Mouse (Mus musculus) kidney, embryonic 15.5 days (tissue): ENCODE measurements around the gene Ndufc1. TPM values are rescaled to one million over a fixed set of nuclear protein-coding genes. Genes with fewer than 3 reads are reported as not detected.
"Not testable (repeated sequence)": the region's sequence is repeated elsewhere in the genome, so short reads cannot be mapped to it uniquely, and the experiment has no call there.

Experiments
- ATAC-seq: fragments of 200-750 bp; cut with Nextera tagmentation; replicated peaks from 2 replicates; pipeline ENCODE4 v1.8.0; 2017; ENCODE audit warnings: moderate TSS enrichment; ENCODE audit not compliant: low FRiP score
- H3K27ac ChIP-seq: fragments of 300-500 bp; sonication (generic); 2 replicates; pipeline ENCODE4 v1.5.1; 2015; ENCODE audit warnings: mild to moderate bottlenecking, inconsistent platforms
- H3K27me3 ChIP-seq: fragments of 300-500 bp; sonication (generic); 2 replicates; pipeline ENCODE4 v1.6.1; 2015; ENCODE audit warnings: inconsistent platforms
- H3K36me3 ChIP-seq: fragments of 300-500 bp; sonication (generic); 2 replicates; pipeline ENCODE4 v1.6.1; 2015; ENCODE audit warnings: inconsistent platforms
- H3K4me1 ChIP-seq: fragments of 300-500 bp; sonication (generic); 2 replicates; pipeline ENCODE4 v1.6.1; 2015; ENCODE audit warnings: inconsistent platforms
- H3K4me2 ChIP-seq: fragments of 300-500 bp; sonication (generic); 2 replicates; pipeline ENCODE4 v1.6.1; 2015; ENCODE audit warnings: moderate library complexity, mild to moderate bottlenecking, inconsistent platforms
- H3K4me3 ChIP-seq: fragments of 300-500 bp; sonication (generic); replicated peaks from 2 replicates; pipeline ENCODE4 v1.5.1; 2015; ENCODE audit warnings: mild to moderate bottlenecking, inconsistent platforms
- H3K9ac ChIP-seq: fragments of 300-500 bp; sonication (generic); 2 replicates; pipeline ENCODE4 v1.6.1; 2015; ENCODE audit warnings: mild to moderate bottlenecking, inconsistent platforms
- H3K9me3 ChIP-seq: fragments of 300-500 bp; sonication (generic); replicated peaks from 2 replicates; pipeline ENCODE4 v1.6.1; 2016; ENCODE audit warnings: inconsistent platforms
- WGBS: fragments of 180-500 bp; shearing (Covaris S2); methylation state at CpG from one replicate; pipeline ENCODE4 v1.1.7; 2015; ENCODE audit warnings: mixed read lengths; 5-methylcytosine and 5-hydroxymethylcytosine counted together
- polyA plus RNA-seq: library from polyadenylated mRNA; unstranded; fragments of >200 nt; fragmentation: Nextera tagmentation; extraction: Ambion mirVana; gene quantifications from 2 replicates; pipeline ENCODE4 v1.2.1, GENCODE M21; 2015

The Ndufc1 gene
- polyA plus RNA-seq, 1 experiment from 2014 or later, result 771 TPM

DNA sequence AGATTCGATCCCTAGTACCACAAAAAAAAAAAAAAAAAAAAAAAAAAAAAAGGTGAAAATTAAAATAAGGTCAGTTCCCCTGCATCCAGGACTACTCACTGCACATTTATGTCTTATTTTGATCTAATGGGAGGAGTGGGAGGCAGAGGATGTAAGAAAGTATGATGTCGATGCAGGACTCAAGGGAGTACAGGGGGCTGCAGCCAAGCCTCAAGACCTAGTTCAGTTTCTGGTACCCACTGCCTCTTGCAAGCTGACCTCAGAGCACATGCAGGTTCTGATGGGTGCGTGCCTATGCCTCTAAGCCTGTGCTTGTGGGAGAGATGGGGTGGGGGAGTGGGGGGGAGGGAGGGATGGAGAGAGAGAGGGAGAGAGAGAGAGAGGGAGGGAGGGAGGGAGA lies 13.9 kb downstream of the Ndufc1 start:
- no peak overlapping the region for H3K27ac ChIP-seq
- peaks cover 25% of the 10 kb centered on the region for H3K4me1 ChIP-seq
- H3K4me3 ChIP-seq, result no peak overlapping the region
- peaks cover 29% of the 10 kb centered on the region for H3K27me3 ChIP-seq
- WGBS, result 71% methylated on average over 3 of the region's 3 CpGs
- no peak overlapping the region for H3K9ac ChIP-seq
- no peaks in the 10 kb centered on the region for H3K36me3 ChIP-seq
- no peak overlapping the region for H3K4me2 ChIP-seq
- no peaks in the 10 kb centered on the region for H3K9me3 ChIP-seq
- ATAC-seq, result no peak

DNA sequence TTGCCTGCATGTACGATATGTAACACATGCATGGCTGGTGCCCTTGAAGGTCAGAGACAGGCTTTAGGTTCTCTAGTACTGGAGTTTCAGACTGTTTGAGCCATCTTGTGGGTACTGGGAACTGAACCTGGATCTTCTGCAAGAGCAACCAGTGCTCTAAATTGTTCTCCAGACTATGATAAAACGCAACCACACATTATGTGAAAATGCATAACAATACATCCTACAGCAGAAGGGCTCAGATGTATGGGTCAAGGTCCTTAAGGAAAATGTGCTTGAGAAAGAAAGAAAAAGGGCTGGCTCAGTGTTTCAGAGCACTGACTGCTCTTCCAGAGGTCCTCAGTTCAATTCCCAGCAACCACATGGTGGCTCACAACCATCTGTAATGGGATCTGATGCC lies 15.1 kb downstream of the Ndufc1 start:
- H3K4me1 ChIP-seq, result peaks cover 21% of the 10 kb centered on the region
- H3K4me3 ChIP-seq, result no peak overlapping the region
- H3K27me3 ChIP-seq, result peaks cover 36% of the 10 kb centered on the region
- no peak overlapping the region for H3K9ac ChIP-seq
- no peaks in the 10 kb centered on the region for H3K9me3 ChIP-seq
- H3K36me3 ChIP-seq, result no peaks in the 10 kb centered on the region
- WGBS, result 94% methylated on average over 2 of the region's 2 CpGs
- ATAC-seq, result no peak
- H3K4me2 ChIP-seq, result no peak overlapping the region
- H3K27ac ChIP-seq, result no peak overlapping the region

DNA sequence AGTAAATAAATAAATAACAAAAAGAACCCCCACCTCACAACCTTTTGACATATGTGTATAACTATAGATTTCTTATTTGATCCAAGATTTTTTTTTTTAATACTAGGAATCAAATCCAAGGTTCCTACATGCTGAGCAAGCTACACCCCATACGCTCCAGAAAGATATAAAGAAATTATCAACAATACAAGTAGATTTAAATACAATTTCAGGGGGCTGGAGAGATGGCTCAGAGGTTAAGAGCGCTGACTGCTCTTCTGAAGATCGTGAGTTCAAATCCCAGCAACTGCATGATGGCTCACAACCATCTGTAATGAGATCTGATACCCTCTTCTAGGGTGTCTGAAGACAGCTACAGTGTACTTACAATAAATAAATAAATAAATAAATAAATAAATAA lies 15.8 kb downstream of the Ndufc1 start:
- ATAC-seq, H3K36me3 ChIP-seq, H3K9ac ChIP-seq, H3K4me2 ChIP-seq, H3K9me3 ChIP-seq, H3K27ac ChIP-seq, H3K4me3 ChIP-seq: not testable (repeated sequence)
- H3K27me3 ChIP-seq, result peaks cover 36% of the 10 kb centered on the region
- H3K4me1 ChIP-seq, result peaks cover 21% of the 10 kb centered on the region
- 94% methylated on average over 3 of the region's 3 CpGs for WGBS

DNA sequence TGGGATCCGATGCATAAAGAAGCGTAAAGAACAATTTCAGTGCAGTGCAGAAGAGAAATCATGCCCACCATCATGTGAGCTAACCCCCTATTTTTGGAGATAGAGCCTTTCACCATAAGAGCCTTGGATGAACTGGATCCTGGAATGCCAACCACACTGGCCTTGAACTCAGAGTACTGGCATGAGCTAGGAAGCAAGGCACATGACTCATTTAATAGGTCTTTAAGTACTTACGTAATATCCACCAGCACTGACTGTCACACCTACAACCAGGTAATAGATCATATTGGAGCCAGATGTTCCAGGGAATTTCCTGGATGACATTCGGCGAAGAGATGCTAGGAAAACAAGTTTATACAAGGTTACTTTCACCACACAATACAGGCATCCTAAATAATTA lies 17.2 kb downstream of the Ndufc1 start:
- Histone ChIP-seq H3K36me3 (no peaks in the 10 kb centered on the region), H3K27ac (no peak overlapping the region), H3K4me1 (peaks cover 17% of the 10 kb centered on the region), H3K4me3 (no peak overlapping the region), H3K9me3 (no peaks in the 10 kb centered on the region), H3K9ac (no peak overlapping the region), H3K27me3 (peaks cover 29% of the 10 kb centered on the region), H3K4me2 (no peak overlapping the region)
- no peak for ATAC-seq
- 95% methylated on average over 5 of the region's 5 CpGs for WGBS

DNA sequence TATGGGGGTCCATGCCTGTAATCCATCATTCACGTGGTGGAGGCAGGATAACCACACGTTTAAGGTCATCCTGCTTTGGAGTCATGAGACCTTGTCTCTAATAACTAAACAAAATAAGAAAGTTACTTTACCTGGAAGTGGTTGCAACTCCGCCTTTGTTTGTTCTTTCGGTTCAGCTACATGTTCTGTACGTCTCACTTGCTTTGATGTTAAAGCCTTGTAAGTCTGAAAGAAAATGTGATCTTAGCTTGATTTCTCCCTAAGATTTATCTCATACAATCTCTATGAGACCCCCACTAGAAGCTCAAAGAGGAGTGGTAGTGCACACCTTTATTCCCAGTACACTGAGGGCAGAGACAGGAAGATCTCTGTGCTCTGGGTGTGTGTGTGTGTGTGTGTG lies 17.7 kb downstream of the Ndufc1 start:
- H3K4me1 ChIP-seq, result peaks cover 12% of the 10 kb centered on the region
- no peaks in the 10 kb centered on the region for H3K36me3 ChIP-seq
- 83% methylated on average over 5 of the region's 5 CpGs for WGBS
- H3K4me2 ChIP-seq, result no peak overlapping the region
- no peak overlapping the region for H3K27ac ChIP-seq
- H3K9ac ChIP-seq, result no peak overlapping the region
- ATAC-seq, result no peak
- peaks cover 24% of the 10 kb centered on the region for H3K27me3 ChIP-seq
- H3K4me3 ChIP-seq, result no peak overlapping the region
- H3K9me3 ChIP-seq, result no peaks in the 10 kb centered on the region

DNA sequence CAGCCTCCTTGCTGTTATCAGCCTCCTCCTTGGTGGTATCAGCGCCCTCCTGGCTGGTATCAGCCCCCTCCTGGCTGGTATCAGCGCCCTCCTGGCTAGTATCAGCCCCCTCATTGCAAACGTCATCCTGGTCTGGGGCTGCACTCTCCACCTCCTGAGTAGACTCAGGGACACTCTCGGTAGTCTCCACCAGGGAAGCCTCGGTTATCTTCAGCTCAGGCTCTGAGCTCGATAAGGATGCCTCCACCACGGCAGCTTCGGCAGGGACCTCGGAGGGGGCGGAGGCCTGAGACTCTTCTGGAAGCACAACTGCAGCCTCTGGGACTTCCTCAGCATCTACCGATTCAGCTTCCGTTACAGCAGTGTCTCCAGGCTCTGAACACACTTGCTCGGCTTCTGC lies 19.9 kb downstream of the Ndufc1 start:
- H3K9ac ChIP-seq, result 0 out of 2 replicates have a peak overlapping the region, but pooled peaks have one; percentile 23
- peaks cover 7% of the 10 kb centered on the region for H3K4me1 ChIP-seq
- ATAC-seq, result peak; percentile 74
- no peaks in the 10 kb centered on the region for H3K36me3 ChIP-seq
- 3% methylated on average over 13 of the region's 13 CpGs for WGBS
- H3K4me3 ChIP-seq, result peak overlapping the region; percentile 26
- peak overlapping the region; percentile 53 for H3K4me2 ChIP-seq
- no peaks in the 10 kb centered on the region for H3K9me3 ChIP-seq
- H3K27me3 ChIP-seq, result peaks cover 14% of the 10 kb centered on the region; the same call in 1 of the 2 replicates
- H3K27ac ChIP-seq, result no peak overlapping the region

DNA sequence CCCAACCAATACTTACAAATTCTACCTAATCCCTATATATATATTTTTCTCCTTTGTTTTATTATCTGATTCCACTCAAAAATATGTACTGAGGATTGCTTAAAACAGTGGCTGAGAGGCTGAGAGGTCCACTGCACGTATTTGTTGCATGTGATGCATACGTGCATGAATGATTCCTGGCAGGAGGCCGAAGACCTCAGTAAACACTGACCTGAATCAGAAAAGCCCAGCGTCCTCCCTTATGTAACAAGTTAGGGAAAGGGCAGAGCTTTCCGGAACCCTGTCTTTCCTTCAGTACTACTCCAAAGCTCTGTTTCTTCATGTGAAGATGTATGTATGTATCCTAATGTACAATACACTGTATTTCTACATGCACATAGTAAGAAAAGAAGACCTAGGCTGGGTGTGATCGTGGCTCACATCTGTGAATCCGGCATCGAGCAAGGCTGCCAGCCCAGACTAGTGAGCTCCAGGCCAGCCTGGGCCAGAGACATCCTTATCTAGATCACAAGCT lies 20.9 kb downstream of the Ndufc1 start:
- WGBS, result 71% methylated on average over 8 of the region's 8 CpGs
- H3K36me3 ChIP-seq, result no peaks in the 10 kb centered on the region
- no peak overlapping the region for H3K4me3 ChIP-seq
- no peak overlapping the region for H3K27ac ChIP-seq
- no peak for ATAC-seq
- H3K9ac ChIP-seq, result no peak overlapping the region
- no peaks in the 10 kb centered on the region for H3K9me3 ChIP-seq
- H3K27me3 ChIP-seq, result peaks cover 14% of the 10 kb centered on the region; the same call in 1 of the 2 replicates
- peaks cover 9% of the 10 kb centered on the region for H3K4me1 ChIP-seq
- no peak overlapping the region for H3K4me2 ChIP-seq

DNA sequence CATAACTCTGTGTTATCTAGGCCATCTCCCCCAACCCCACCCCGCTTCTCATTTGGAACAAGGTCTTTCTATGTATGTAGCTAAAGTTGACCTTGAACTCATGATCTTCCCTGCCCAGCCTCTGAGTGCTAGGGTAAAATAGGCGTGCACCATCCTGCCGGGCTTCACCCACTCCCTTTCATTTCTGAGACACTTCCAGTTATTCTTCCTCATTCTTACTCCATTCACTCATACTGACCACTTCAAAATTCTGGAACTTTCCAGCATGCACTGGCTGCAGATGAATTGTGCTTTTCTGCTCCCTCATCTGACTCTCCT lies 21.7 kb downstream of the Ndufc1 start:
- peaks cover 14% of the 10 kb centered on the region; the same call in 1 of the 2 replicates for H3K27me3 ChIP-seq
- no peak overlapping the region for H3K9ac ChIP-seq
- no peak overlapping the region for H3K4me2 ChIP-seq
- ATAC-seq, result no peak
- H3K9me3 ChIP-seq, result no peaks in the 10 kb centered on the region
- no peaks in the 10 kb centered on the region for H3K36me3 ChIP-seq
- 75% methylated on average over 3 of the region's 3 CpGs for WGBS
- H3K4me1 ChIP-seq, result peaks cover 9% of the 10 kb centered on the region
- H3K27ac ChIP-seq, result no peak overlapping the region
- no peak overlapping the region for H3K4me3 ChIP-seq

DNA sequence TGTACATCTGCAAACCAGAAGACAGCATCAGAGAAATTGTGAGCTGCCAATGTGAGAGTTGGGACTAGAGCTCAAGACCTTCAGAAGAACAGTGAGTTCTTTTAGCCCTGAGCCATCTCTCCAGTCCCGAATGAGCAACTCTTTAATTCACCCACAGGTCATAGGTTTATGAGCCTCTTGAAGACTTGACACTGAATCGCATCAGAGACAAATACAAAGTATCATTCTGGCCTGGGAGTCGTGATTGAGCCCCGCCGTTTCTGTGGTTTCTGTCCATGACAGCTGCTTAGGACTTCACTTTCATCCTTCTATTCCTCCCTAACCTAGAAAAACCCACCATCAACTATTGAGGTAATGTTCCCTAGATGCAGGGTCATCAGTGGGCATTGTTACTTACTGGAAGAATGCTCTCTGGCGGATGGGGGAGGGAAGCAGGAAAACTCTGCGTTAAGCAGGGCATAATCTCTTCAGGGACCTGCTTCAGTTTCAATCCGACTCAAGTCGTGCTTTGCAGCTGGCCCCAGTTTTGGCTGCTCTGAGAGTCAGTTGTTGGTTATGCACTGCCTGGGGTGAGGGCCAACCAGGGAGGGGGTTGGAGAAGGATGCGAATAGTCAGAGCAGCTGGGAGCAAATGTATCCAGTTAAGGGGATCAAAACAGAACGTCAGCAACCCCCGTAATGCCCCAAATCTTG lies 22.2 kb downstream of the Ndufc1 start:
- no peak overlapping the region for H3K27ac ChIP-seq
- no peaks in the 10 kb centered on the region for H3K36me3 ChIP-seq
- H3K9ac ChIP-seq, result no peak overlapping the region
- H3K4me3 ChIP-seq, result no peak overlapping the region
- WGBS, result 36% methylated on average over 12 of the region's 12 CpGs
- no peaks in the 10 kb centered on the region for H3K9me3 ChIP-seq
- H3K4me1 ChIP-seq, result peaks cover 9% of the 10 kb centered on the region
- no peak for ATAC-seq
- H3K4me2 ChIP-seq, result no peak overlapping the region
- H3K27me3 ChIP-seq, result peaks cover 14% of the 10 kb centered on the region; the same call in 1 of the 2 replicates

DNA sequence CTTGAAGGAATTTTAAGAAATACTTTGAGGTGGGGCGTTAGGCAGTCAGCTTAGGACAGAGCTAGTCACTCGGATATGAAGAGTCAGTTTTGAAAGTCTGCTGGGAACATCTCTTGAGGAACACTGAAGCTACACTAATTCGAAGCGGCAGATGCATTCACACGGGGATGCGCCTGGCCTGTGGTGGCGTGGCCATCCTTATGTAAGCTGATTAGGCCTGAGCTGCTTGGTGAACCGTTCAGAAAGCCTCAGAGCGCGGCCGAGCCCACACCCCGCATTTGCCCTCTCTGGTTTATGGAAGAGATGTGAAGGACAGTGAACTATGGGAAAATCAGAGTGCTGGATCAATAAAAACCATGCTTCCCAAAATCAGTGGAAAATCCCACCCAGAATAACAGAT lies 25.4 kb downstream of the Ndufc1 start:
- WGBS, result 55% methylated on average over 12 of the region's 12 CpGs
- H3K4me1 ChIP-seq, result peaks cover 9% of the 10 kb centered on the region

DNA sequence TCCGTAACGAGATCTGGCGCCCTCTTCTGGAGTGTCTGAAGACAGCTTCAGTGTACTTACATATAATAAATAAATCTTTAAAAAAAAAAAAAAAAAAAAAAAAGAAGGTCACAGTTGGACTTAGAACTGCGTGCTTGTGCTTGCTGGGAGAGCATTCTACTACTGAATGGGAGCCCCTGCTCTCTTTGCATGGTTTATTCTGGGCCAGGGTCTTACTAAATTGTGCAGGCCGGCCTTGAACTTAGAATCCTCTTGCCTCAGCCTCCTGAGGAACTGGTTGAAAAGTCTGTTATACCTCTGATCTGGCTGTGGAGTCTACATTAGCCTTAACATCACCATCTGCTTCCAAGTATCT lies 28.2 kb downstream of the Ndufc1 start:
- Histone ChIP-seq H3K9ac (no peak overlapping the region), H3K36me3 (no peaks in the 10 kb centered on the region), H3K4me3 (no peak overlapping the region), H3K9me3 (no peaks in the 10 kb centered on the region), H3K4me1 (peaks cover 14% of the 10 kb centered on the region), H3K27ac (no peak overlapping the region), H3K27me3 (no peaks in the 10 kb centered on the region), H3K4me2 (no peak overlapping the region)
- 79% methylated on average over 2 of the region's 5 CpGs for WGBS
- ATAC-seq, result no peak

More for the DNA sequence above, 25.4 kb downstream of the Ndufc1 start:
- 0 out of 2 replicates have a peak, but pooled peaks cover 5% of the 10 kb centered on the region for H3K27me3 ChIP-seq
- H3K4me2 ChIP-seq, result no peak overlapping the region
- no peak overlapping the region for H3K27ac ChIP-seq
- no peaks in the 10 kb centered on the region for H3K9me3 ChIP-seq
- ATAC-seq, result no peak
- H3K9ac ChIP-seq, result no peak overlapping the region
- H3K4me3 ChIP-seq, result no peak overlapping the region
- H3K36me3 ChIP-seq, result no peaks in the 10 kb centered on the region

DNA sequence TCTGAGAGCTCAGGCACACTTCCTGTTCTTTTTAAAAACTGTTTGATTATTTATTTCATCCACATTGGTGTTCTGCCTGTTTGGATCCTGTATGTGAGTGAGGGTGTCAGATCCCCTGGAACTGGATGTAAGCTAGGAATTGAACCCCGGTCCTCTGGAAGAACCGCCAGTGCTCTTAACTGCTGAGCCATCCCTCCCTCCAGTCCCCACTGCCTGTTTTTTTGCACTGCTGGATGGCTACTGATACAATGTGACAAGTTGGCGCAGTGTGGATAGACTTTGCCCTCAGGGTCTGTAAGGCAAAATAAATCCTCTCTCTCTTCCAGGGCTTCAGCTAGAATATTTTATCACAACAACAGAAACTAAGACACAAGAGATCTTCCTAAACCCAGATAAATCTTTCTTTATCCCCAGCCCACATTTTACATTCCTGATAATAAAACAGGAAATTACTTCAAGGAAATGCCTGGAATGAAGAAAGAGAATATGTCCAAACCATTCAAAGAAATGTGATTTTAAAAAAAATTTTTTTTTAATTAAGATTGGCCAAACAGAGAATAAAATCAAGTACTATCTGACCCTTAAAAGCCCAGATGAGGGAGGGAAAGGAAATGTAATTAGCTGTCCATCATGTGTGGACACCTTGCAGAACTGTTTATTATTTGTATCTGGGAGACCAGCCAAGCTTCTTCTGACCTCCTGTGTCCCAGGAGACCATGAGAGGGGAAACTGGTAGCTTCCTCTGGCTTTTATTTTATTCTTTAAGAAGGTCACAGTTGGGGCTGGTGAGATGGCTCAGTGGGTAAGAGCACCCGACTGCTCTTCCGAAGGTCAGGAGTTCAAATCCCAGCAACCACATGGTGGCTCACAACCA lies 28.8 kb downstream of the Ndufc1 start:
- whole genome bisulfite sequencing, result 63% methylated on average over 5 of the region's 5 CpGs
- H3K9ac ChIP-seq, result no peak overlapping the region
- ATAC-seq, result no peak
- H3K27ac ChIP-seq, result 0 out of 2 replicates have a peak overlapping the region, but pooled peaks have one; percentile 56
- no peak overlapping the region for H3K4me2 ChIP-seq
- H3K36me3 ChIP-seq, result no peaks in the 10 kb centered on the region
- H3K9me3 ChIP-seq, result no peaks in the 10 kb centered on the region
- no peak overlapping the region for H3K4me3 ChIP-seq
- peaks cover 14% of the 10 kb centered on the region for H3K4me1 ChIP-seq
- H3K27me3 ChIP-seq, result no peaks in the 10 kb centered on the region
